Mouse (Mus musculus): ENCODE results near the gene Ifitm1.

The Ifitm1 gene

DNA sequence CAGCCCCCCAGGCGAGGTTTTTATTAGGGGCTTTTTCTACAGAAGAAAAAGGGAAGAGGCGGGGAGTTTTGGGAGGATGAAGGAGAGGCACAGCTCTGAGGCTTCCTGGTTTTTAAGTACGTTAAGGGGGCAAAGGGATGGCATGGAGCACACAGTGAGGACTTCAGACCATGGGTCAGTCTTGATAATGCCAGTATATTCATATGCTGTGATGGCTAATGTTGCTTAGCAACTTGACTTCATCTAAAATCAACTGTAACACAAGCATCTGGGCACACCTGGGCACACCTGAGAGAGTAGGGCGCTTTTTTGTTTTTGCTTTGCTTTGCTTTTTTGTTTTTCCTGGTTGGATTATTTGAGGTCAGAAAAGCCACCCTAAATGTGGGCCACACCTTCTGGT, at the start of gene Ifitm1:
Gene Ifitm1, plus strand, starts transcription at position 301 of the 400 bp plus-strand sequence.
- in situ Hi-C loops (cut with MboI, MseI) = no loop called here

DNA sequence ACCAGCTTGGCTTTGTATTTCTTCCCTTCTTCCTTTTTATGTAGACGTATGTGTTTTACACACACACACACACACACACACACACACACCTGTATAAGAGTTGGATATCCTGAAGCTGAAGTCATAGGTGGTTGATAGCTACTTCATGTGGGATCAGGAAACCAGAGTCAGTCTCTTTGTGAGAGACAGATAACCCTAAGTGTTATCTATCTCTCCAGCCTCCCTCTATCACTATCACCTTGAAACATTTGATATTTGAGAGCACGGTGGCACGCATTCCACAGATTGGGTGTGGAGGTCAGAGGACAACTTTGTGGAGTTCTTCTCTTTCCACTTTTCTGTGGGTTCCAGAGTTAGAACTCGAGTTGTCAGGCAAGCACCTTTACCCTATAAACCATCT, 47.1 kb upstream of the Ifitm1 start:
- in situ Hi-C loops (cut with MboI, MseI) = no loop called here

DNA sequence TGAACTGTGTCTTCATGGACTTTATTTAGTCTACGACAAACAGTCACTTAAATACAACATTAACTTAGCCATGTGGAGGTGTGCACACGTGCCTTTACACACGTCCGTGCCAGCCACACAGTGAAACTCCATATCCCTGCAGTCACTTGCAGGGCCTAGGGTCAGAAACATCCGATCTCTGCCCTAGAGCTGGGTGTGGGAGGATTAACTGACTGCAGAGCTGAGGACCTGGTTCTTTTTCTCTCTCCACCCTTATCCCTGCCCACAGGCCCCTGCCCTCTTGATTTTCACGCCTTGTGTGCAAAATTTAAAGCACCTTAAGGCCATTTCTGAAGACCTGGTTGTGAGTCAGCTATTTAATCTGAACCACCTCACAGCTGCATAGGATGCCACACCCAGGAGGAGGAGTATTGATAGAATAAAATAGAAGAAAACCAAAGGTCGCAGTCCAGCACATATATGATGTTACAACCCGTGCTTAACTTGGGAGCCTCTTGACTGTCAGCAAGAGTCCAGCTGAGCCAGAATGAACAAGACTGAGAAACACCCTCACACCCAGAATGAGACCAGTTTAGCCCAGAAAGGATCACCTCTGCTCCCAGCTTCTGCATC, 46.5 kb upstream of the Ifitm1 start, which contains the start of gene Nlrp6:
Gene Nlrp6, plus strand, starts transcription at position 485 of the 612 bp plus-strand sequence.
- in situ Hi-C loops (cut with MboI, MseI) = no loop called here

DNA sequence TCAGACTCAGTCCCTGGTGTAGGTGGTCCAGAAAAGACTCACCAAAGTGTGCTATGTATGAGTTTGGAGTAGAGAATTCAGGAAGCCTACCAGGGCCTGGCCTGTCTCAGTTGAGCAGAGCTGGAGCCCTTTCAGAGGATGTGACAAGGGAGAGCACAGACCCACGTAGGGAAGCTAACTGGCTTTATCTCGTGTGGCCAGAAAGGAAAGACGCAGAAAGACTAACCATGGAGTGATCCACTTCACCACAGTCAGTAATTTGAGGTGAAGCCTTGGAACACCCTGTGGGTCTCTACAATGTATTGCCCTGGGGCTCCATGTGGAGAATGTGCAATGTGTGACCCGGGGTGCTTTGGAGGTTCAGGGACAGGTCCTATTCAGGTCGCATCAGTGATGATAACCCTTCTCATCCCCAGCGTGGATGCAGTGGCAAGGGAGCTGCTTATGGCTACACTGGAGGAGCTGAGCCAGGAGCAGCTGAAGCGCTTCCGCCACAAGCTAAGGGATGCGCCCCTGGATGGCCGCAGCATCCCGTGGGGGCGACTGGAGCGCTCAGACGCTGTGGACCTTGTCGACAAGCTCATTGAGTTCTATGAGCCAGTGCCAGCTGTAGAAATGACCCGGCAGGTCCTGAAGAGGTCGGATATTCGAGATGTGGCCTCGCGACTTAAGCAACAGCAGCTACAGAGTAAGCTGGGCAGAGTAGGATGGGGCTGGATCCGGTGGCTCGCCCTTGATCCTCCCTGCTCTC, 45.6 kb upstream of the Ifitm1 start:
- in situ Hi-C loops (cut with MboI, MseI) = no loop called here

DNA sequence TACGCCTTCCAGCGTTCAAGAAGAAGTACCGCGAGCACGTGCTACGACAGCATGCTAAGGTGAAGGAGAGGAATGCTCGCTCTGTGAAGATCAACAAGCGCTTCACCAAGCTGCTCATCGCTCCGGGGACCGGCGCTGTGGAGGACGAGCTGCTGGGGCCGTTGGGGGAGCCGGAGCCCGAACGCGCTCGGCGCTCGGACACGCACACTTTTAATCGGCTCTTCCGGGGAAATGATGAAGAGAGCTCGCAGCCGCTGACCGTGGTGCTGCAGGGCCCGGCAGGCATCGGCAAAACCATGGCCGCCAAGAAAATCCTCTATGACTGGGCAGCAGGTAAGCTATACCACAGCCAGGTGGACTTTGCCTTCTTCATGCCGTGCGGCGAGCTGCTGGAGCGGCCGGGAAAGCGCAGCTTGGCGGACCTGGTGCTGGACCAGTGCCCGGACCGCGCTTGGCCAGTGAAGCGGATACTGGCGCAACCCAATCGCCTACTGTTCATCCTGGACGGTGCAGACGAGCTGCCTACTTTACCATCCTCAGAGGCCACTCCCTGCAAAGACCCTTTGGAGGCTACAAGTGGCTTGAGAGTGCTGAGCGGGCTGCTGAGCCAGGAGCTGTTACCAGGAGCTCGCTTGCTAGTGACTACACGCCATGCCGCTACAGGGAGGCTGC, 44.5 kb upstream of the Ifitm1 start:
- in situ Hi-C loops (cut with MboI, MseI) = no loop called here

DNA sequence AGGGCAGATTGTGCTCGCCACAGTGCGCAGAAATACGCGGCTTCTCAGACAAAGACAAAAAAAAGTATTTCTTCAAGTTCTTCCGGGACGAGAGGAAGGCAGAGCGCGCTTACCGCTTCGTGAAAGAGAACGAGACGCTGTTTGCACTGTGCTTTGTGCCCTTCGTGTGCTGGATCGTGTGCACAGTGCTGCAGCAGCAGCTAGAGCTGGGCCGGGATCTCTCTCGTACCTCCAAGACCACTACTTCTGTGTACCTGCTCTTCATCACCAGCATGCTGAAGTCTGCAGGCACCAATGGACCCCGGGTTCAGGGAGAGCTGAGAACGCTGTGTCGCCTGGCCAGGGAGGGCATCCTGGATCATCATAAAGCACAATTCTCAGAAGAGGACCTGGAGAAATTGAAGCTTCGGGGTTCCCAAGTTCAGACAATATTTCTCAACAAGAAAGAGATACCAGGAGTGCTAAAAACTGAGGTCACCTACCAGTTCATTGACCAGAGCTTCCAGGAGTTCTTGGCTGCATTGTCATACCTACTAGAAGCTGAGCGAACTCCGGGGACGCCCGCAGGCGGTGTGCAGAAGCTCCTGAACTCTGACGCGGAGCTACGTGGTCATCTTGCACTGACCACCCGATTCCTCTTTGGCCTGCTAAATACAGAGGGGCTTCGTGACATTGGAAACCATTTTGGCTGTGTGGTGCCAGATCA, 43.8 kb upstream of the Ifitm1 start:
- in situ Hi-C loops (cut with MboI, MseI) = no loop called here

DNA sequence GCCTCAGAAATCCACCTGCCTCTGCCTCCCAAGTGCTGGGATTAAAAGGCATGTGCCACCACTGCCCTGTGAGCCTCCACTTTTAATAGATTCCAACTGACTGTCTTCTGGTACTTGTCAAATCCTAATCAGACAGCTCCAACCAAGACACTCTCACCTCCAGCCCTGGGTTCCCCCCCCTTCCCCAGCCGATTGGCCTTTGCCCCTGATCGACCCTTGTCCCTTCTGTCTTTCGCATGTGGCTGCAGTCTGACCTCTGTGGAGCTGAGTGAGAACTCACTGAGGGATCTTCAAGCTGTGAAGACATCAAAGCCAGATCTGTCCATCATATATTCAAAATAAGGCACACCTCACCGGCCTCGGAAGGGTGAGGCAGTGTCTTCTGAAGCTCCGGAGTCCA, 39.8 kb upstream of the Ifitm1 start:
- in situ Hi-C loops (cut with MboI, MseI) = no loop called here

DNA sequence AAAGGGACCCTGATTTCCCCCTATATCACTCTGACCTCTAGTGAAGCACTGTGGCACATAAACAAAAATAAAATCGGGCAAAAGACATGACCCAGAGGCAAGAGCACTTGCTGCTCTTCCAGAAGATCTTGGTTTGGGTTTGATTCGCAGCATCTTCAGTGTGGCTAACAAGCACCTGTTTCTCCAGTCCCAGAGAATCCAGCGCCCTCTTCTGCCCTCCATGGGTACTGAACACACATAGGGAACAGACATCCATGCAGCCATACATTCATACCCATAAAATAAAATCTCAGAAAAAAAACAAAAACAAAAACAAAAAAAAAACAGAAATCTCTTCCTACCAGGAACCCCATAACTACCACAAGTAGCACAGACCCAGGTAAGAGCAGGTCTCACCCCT, 28.6 kb upstream of the Ifitm1 start:
- in situ Hi-C loops (cut with MboI, MseI) = no loop called here

DNA sequence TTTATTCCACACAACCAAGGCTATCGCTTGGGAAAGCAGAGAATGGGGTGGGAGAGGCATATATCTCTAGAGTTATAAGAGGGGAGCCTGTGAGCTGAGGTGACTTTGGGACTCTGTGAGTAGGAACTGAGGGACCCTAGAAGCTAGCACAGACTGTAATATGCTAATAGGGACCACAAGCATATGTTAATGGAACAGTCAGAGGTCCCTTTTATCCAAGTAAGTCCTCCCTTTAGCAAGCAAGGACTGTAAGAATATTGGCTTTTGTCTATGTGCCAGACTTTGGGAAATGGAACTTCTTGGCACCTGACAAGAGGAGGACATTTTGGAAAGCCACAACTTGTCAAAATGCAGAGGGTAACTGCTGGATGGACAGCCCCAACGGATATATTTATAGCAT, 28.1 kb upstream of the Ifitm1 start:
- in situ Hi-C loops (cut with MboI, MseI) = no loop called here

DNA sequence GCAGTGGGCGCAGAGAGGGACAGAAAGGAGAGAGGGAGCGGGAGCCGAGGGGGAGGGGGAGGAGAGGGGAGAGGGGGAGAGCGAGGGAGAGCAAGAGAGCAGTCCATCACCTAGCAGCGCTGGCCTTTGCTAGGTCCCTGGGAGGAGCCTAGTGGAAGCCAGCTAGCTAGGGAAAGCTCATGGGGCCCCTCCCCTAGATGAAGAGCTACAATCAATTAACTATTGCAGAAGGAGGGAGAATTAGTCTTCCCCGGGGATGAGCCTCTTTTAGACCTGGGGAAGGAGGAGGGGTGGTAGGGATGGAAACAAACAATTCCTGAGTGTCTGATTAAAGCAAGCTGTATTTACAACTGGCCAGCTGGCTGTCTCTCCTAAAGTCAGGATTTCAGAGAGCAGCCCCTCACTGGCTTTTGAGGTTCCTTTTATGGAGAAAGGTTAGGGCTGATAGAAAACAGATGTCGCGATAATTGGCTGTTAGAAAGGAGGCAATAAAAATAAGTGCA, 27.3 kb upstream of the Ifitm1 start:
- in situ Hi-C loops (cut with MboI, MseI) = no loop called here

DNA sequence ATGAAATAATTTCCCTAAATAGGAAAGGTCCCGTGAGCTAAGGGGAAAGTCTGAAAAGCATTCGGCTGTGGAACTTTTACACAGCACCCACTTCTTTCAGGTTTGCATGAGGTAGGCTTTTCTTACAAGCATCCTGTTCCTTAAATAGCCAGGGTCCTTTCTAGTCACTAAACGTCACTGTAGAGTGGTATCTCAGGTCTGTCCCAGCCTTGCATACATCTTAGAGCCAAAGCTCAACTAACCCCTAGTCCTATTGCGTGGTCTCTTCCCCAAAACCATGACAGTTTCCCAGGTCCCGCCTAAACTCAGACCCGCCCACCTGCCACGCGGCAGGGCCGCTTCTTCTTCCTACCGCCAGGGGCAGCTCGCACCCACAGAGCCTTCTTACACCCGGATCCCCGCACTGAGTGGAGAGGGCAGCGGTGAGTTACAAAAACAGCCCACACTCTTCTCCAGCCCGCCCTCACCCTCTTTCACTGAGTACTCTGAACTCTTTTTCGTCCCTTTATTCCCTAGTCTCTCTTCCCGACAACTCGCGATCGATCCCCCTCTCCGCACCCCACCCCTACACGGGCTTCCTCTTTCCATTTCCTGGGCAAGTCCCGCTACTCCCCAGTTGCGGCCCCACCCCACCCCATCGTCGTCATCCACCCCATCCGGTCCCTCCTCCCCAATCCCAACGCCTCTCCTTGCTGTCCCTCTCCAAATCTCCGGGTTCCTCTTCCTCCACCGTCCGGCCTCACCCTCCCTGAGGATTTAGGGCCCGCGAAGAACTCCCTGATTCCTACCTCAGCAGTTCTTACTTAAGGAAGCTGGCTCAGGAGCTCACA, 25.6 kb upstream of the Ifitm1 start, which contains the start of gene Pgghg:
Gene Pgghg, plus strand, starts transcription at position 170 of the 830 bp plus-strand sequence.
- in situ Hi-C loops (cut with MboI, MseI) = no loop called here

DNA sequence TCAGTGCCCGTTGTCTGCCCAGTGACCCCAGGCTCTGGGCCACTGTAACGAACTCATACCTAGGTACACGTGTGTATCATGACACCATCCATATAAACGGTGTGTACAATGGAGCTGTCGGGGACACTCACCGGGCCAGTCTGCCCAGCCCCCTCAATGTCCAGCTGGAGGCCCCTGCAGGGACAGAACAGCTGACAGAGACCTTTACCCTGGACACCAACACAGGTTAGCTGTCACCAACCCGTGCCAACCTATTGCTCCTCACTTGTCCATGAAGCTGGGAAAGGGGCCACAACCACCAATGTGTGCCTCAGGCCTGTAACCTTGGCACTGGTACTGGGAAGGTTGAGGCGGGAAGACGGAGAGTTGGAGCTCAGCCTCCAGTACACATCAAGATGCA, 24.7 kb upstream of the Ifitm1 start:
- in situ Hi-C loops (cut with MboI, MseI) = no loop called here

DNA sequence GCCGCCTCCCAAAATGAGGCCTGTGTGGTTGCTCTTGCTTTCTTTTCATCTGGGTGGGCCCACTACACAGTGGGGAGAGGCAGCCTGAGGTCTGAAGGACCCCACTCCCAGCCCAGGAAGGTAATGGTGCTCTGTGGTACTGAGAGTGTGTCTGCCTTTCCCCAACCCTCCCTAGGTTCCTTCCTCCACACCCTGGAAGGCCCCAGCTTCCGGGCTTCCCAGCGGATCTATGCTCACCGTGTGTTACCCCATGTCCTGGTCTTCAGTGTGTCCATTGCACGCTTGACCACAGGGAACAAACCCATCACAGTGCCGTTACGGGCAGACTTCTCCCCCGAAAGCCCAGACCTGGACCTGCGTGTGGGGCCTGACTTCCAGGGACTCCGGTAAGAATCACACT, 24.2 kb upstream of the Ifitm1 start:
- in situ Hi-C loops (cut with MboI, MseI) = no loop called here

DNA sequence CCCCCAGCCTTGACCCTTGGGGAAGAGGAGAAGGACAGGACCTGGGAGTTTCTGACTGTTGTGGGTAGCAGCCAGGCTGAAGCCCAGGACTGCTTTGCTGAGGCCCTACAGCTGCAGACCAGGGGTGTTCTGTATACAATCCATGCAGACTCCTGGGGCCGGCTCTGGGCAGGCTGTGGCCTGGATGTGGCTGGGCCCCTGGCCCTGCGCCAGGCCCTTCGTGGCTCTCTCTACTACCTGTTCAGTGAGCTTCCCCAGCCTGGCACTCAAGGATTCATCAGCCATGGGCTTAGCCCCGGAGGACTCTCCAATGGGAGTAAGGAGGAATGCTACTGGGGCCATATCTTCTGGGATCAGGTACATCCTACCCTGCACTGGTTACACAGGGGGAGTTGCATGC, 23.7 kb upstream of the Ifitm1 start:
- in situ Hi-C loops (cut with MboI, MseI) = no loop called here

DNA sequence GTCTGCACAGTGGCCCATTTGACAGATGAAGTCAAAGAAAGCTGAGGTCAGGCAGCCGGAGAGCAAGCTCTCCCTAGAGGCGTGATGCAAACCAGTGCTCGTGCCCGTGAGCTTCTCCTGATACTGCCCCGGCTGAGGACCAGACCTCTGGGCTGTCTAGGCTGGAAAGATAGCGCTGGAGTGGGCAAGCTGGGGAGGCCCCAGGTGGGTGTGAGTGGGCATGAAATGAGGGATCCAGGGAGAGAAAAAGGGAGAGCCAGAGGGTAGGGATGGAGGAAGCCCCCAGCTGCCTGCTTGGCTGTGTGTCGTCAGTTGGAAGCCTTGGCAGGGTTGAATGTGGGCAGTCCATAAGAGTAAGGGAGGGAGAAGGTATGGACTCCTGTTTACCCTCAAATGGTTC, 22.8 kb upstream of the Ifitm1 start:
- in situ Hi-C loops (cut with MboI, MseI) = no loop called here

DNA sequence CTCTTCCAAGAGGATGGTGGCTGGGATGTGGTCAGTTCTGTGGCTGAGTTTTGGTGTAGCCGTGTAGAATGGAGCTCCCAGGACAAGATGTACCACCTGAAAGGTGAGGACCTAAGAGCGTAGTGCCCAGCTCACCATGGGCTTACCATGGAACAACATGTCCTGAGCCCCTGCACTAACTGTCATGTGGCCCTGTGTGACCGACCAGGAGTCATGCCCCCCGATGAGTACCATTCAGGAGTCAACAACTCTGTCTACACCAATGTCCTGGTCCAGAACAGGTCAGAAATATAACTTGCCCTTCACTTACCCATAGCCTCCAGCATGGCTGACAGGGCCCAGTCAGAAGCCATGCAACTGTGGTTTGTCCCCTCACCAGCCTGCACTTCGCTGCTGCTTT, 21.8 kb upstream of the Ifitm1 start:
- in situ Hi-C loops (cut with MboI, MseI) = loop anchor here in 1 of 2 experiments (5.0 kb wide), 1 partner anchor 227 kb away; the partner anchor contains the start of gene Rnh1

DNA sequence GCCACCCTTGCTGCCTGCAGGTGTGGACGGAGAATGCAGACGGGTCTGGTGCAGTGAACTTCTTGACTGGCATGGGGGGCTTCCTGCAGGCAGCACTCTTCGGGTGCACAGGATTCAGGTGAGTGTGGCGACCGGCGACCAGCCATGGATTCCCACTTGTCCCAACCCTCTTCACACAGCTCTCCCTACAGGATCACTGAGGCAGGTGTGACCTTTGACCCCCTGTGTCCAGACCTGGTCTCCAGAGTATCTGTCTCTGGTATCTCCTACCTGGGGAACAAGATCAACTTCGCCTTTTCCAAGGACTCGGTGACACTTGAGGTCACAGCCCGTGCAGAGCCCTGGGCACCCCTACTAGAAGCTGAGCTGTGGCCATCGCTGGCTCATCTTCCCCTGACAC, 20.7 kb upstream of the Ifitm1 start:
- in situ Hi-C loops (cut with MboI, MseI) = loop anchor here in 1 of 2 experiments (5.0 kb wide), 1 partner anchor 226 kb away; the partner anchor contains the start of gene Rnh1

DNA sequence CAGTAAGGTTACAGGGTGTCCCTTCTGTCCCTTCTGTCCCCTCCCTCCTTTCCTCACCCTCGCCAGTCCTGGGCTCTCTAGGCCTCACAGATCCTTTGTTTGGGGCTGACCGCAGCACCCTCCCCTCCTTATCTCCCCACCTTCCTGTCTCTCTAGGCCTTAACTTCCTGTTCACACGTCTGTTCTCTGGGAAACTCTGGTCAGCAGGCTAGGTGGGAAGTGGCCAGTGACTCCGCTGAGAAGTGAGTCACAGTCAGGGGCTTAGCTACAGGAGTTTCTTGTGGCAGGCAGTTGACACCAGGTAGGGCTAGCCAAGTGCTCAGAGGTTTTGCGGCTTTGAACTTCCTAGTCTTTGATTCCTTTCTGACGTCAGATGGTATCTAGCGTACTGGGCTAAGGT, 20.0 kb upstream of the Ifitm1 start:
- in situ Hi-C loops (cut with MboI, MseI) = loop anchor here in 1 of 2 experiments (5.0 kb wide), 1 partner anchor 225 kb away; the partner anchor contains the start of gene Rnh1

DNA sequence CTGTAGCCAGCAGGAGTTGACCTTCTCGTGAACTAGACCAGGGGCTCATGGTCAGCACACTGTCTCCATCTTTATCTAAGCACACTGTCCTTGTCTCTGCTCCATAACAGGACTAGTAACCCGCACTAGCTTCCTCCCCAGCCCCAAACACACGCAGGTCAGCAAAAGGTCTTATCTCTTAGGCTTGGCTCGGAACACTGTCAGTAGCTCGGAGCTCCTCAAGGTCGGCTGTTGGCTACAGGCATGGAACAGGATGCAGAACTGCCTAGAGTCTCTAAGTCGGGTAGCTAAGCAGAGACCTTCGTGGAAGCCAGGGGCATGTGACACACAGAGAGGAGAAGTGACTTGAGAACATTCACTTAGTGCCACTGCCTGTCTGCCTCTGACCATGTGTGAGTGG, 18.9 kb upstream of the Ifitm1 start:
- in situ Hi-C loops (cut with MboI, MseI) = loop anchor here in 1 of 2 experiments (5.0 kb wide), 1 partner anchor 224 kb away; the partner anchor contains the start of gene Rnh1

DNA sequence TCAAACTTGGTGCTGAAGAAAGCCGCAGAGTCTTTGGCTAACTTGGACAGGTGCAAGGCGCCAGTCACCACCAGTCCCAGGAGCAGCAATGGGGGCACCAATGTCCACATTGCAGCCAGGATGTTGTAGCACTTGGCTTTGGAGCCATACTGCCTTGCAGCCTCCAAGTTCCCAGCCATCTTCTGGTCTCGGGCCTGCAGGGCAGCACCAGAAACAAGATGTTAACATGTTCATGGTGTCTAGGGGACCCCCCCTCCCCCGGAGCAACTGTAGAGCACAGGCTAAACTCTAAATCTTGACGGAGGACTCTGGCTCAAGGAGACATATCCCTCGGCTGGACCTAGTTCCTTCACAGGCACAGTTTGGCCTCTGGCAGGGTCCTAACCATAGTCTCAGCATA, 17.8 kb upstream of the Ifitm1 start:
- in situ Hi-C loops (cut with MboI, MseI) = loop anchor here in 1 of 2 experiments (5.0 kb wide), 1 partner anchor 223 kb away; the partner anchor contains the start of gene Rnh1
